Mouse (Mus musculus): ENCODE measurements around the gene Olfr811. TPM values are rescaled to one million over a fixed set of nuclear protein-coding genes. Genes with fewer than 3 reads are reported as not detected.

Gene Olfr811
- not detected for polyA plus RNA-seq (2014; fragmentation: Illumina TruSeq; extraction: RNeasy Lipid Tissue Mini Kit (QIAGEN cat#74804); ENCODE audit: low read depth, low replicate concordance)

GRCm38 (mm10) chr10:129804296-129804695, at the start of gene Olfr811:
TSS of gene Olfr811 (minus strand) at chr10:129804396.

GRCm38 (mm10) chr10:129845994-129846393, 41.8 kb upstream of the Olfr811 start, which contains the start of gene Olfr812:
TSS of gene Olfr812 (minus strand) at chr10:129846094.

GRCm38 (mm10) chr10:129794817-129795216, 9.4 kb downstream of the Olfr811 start, which contains the start of gene Olfr810:
TSS of gene Olfr810 (minus strand) at chr10:129794917.

GRCm38 (mm10) chr10:129774338-129774737, 29.9 kb downstream of the Olfr811 start, which contains the start of gene Olfr809:
TSS of gene Olfr809 (plus strand) at chr10:129774638.

GRCm38 (mm10) chr10:129765182-129765581, 39.0 kb downstream of the Olfr811 start, which contains the start of gene Olfr808:
TSS of gene Olfr808 (plus strand) at chr10:129765482.

GRCm38 (mm10) chr10:129757693-129758092, 46.5 kb downstream of the Olfr811 start, which contains the start of gene Olfr807:
TSS of gene Olfr807 (minus strand) at chr10:129757793.

Other genes starting within 250 kb of the Olfr811 start
- not detected for gene Olfr794, start 236.7 kb downstream of the Olfr811 start, polyA plus RNA-seq (2014; fragmentation: Illumina TruSeq; extraction: RNeasy Lipid Tissue Mini Kit (QIAGEN cat#74804); ENCODE audit: low read depth, low replicate concordance)
- not detected for gene Olfr796, start 191.8 kb downstream of the Olfr811 start, polyA plus RNA-seq (2014; fragmentation: Illumina TruSeq; extraction: RNeasy Lipid Tissue Mini Kit (QIAGEN cat#74804); ENCODE audit: low read depth, low replicate concordance)
- not detected for gene Olfr798, start 176.5 kb downstream of the Olfr811 start, polyA plus RNA-seq (2014; fragmentation: Illumina TruSeq; extraction: RNeasy Lipid Tissue Mini Kit (QIAGEN cat#74804); ENCODE audit: low read depth, low replicate concordance)
- gene Olfr799, start 166.9 kb downstream of the Olfr811 start, polyA plus RNA-seq (2014; fragmentation: Illumina TruSeq; extraction: RNeasy Lipid Tissue Mini Kit (QIAGEN cat#74804); ENCODE audit: low read depth, low replicate concordance) = not detected
- gene Olfr800, start 146.7 kb downstream of the Olfr811 start, polyA plus RNA-seq (2014; fragmentation: Illumina TruSeq; extraction: RNeasy Lipid Tissue Mini Kit (QIAGEN cat#74804); ENCODE audit: low read depth, low replicate concordance) = not detected
- not detected for gene Olfr801, start 130.5 kb downstream of the Olfr811 start, polyA plus RNA-seq (2014; fragmentation: Illumina TruSeq; extraction: RNeasy Lipid Tissue Mini Kit (QIAGEN cat#74804); ENCODE audit: low read depth, low replicate concordance)
- gene Olfr802, start 116.2 kb downstream of the Olfr811 start, polyA plus RNA-seq (2014; fragmentation: Illumina TruSeq; extraction: RNeasy Lipid Tissue Mini Kit (QIAGEN cat#74804); ENCODE audit: low read depth, low replicate concordance) = not detected
- gene Olfr803, start 110.1 kb downstream of the Olfr811 start, polyA plus RNA-seq (2014; fragmentation: Illumina TruSeq; extraction: RNeasy Lipid Tissue Mini Kit (QIAGEN cat#74804); ENCODE audit: low read depth, low replicate concordance) = not detected
- gene Olfr804, start 101.2 kb downstream of the Olfr811 start, polyA plus RNA-seq (2014; fragmentation: Illumina TruSeq; extraction: RNeasy Lipid Tissue Mini Kit (QIAGEN cat#74804); ENCODE audit: low read depth, low replicate concordance) = not detected
- gene Olfr805, start 75.0 kb downstream of the Olfr811 start, polyA plus RNA-seq (2014; fragmentation: Illumina TruSeq; extraction: RNeasy Lipid Tissue Mini Kit (QIAGEN cat#74804); ENCODE audit: low read depth, low replicate concordance) = not detected
- not detected for gene Olfr806, start 62.5 kb downstream of the Olfr811 start, polyA plus RNA-seq (2014; fragmentation: Illumina TruSeq; extraction: RNeasy Lipid Tissue Mini Kit (QIAGEN cat#74804); ENCODE audit: low read depth, low replicate concordance)
- not detected for gene Olfr807, start 46.6 kb downstream of the Olfr811 start, polyA plus RNA-seq (2014; fragmentation: Illumina TruSeq; extraction: RNeasy Lipid Tissue Mini Kit (QIAGEN cat#74804); ENCODE audit: low read depth, low replicate concordance)
- not detected for gene Olfr808, start 38.9 kb downstream of the Olfr811 start, polyA plus RNA-seq (2014; fragmentation: Illumina TruSeq; extraction: RNeasy Lipid Tissue Mini Kit (QIAGEN cat#74804); ENCODE audit: low read depth, low replicate concordance)
- not detected for gene Olfr809, start 29.8 kb downstream of the Olfr811 start, polyA plus RNA-seq (2014; fragmentation: Illumina TruSeq; extraction: RNeasy Lipid Tissue Mini Kit (QIAGEN cat#74804); ENCODE audit: low read depth, low replicate concordance)
- not detected for gene Olfr810, start 9.5 kb downstream of the Olfr811 start, polyA plus RNA-seq (2014; fragmentation: Illumina TruSeq; extraction: RNeasy Lipid Tissue Mini Kit (QIAGEN cat#74804); ENCODE audit: low read depth, low replicate concordance)
- gene Olfr812, start 41.7 kb upstream of the Olfr811 start, polyA plus RNA-seq (2014; fragmentation: Illumina TruSeq; extraction: RNeasy Lipid Tissue Mini Kit (QIAGEN cat#74804); ENCODE audit: low read depth, low replicate concordance) = not detected
- gene Olfr813, start 51.0 kb upstream of the Olfr811 start, polyA plus RNA-seq (2014; fragmentation: Illumina TruSeq; extraction: RNeasy Lipid Tissue Mini Kit (QIAGEN cat#74804); ENCODE audit: low read depth, low replicate concordance) = not detected
- not detected for gene Olfr814, start 75.5 kb upstream of the Olfr811 start, polyA plus RNA-seq (2014; fragmentation: Illumina TruSeq; extraction: RNeasy Lipid Tissue Mini Kit (QIAGEN cat#74804); ENCODE audit: low read depth, low replicate concordance)
- not detected for gene Olfr815, start 101.5 kb upstream of the Olfr811 start, polyA plus RNA-seq (2014; fragmentation: Illumina TruSeq; extraction: RNeasy Lipid Tissue Mini Kit (QIAGEN cat#74804); ENCODE audit: low read depth, low replicate concordance)
- gene Olfr816, start 111.2 kb upstream of the Olfr811 start, polyA plus RNA-seq (2014; fragmentation: Illumina TruSeq; extraction: RNeasy Lipid Tissue Mini Kit (QIAGEN cat#74804); ENCODE audit: low read depth, low replicate concordance) = not detected
- gene Olfr818, start 144.7 kb upstream of the Olfr811 start, polyA plus RNA-seq (2014; fragmentation: Illumina TruSeq; extraction: RNeasy Lipid Tissue Mini Kit (QIAGEN cat#74804); ENCODE audit: low read depth, low replicate concordance) = not detected
- gene Olfr819, start 162.9 kb upstream of the Olfr811 start, polyA plus RNA-seq (2014; fragmentation: Illumina TruSeq; extraction: RNeasy Lipid Tissue Mini Kit (QIAGEN cat#74804); ENCODE audit: low read depth, low replicate concordance) = not detected
- gene Olfr247, start 171.7 kb upstream of the Olfr811 start, polyA plus RNA-seq (2014; fragmentation: Illumina TruSeq; extraction: RNeasy Lipid Tissue Mini Kit (QIAGEN cat#74804); ENCODE audit: low read depth, low replicate concordance) = not detected
- not detected for gene Gm10310, start 180.7 kb upstream of the Olfr811 start, polyA plus RNA-seq (2014; fragmentation: Illumina TruSeq; extraction: RNeasy Lipid Tissue Mini Kit (QIAGEN cat#74804); ENCODE audit: low read depth, low replicate concordance)
- gene Olfr820, start 208.2 kb upstream of the Olfr811 start, polyA plus RNA-seq (2014; fragmentation: Illumina TruSeq; extraction: RNeasy Lipid Tissue Mini Kit (QIAGEN cat#74804); ENCODE audit: low read depth, low replicate concordance) = not detected
- gene Olfr821, start 226.0 kb upstream of the Olfr811 start, polyA plus RNA-seq (2014; fragmentation: Illumina TruSeq; extraction: RNeasy Lipid Tissue Mini Kit (QIAGEN cat#74804); ENCODE audit: low read depth, low replicate concordance) = not detected

All from adrenal gland, adult 10 weeks (tissue).